Mouse (Mus musculus) retina, embryonic 14.5 days (tissue): Measurements from ENCODE around the gene Hps5.
"Not testable (repeated sequence)": the region's sequence is repeated elsewhere in the genome, so short reads cannot be mapped to it uniquely, and the experiment has no call there.

ENCODE experiments used
- DNase-seq: peaks from one replicate; pipeline ENCODE4 v3.0.0-alpha.2; 2015; ENCODE audit warnings: low spot score

Gene Hps5

DNA sequence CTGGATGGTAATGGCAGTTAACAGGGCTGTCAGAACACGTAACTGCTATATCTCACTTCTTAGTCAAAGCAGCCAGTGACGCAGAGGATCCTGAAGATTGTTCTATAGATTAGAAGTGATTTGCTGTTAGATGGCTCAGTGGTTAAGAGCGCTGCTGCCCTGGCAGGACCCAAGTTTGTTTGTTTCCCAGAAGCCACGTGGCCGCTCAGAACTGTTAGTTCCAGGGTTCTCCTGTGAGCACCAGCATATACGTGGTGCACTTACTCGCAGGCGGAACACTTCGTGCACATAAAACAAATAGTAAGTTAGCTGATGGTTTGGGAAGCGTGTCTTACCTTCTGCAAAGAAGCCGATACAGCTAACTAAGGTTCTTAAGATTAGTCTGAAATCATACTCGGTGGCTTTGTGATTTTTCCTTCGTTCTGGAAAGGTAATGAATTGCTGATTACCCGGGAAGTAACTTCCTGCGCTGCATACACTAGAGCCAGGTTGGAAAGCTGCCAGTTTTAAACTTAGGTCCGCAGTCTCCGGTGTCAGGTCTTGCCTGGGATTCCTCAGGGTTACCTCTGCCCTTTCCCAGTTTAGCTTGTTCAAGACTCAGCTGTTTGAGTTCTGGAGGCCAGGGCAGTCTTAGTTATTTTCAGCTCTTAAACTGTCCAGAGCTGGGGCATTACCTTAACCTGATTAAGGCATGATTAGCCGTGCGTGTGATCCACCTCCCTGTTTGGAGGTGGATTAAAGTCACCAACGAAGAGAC lies 31.4 kb upstream of the Hps5 start:
- no peak for DNase-seq

DNA sequence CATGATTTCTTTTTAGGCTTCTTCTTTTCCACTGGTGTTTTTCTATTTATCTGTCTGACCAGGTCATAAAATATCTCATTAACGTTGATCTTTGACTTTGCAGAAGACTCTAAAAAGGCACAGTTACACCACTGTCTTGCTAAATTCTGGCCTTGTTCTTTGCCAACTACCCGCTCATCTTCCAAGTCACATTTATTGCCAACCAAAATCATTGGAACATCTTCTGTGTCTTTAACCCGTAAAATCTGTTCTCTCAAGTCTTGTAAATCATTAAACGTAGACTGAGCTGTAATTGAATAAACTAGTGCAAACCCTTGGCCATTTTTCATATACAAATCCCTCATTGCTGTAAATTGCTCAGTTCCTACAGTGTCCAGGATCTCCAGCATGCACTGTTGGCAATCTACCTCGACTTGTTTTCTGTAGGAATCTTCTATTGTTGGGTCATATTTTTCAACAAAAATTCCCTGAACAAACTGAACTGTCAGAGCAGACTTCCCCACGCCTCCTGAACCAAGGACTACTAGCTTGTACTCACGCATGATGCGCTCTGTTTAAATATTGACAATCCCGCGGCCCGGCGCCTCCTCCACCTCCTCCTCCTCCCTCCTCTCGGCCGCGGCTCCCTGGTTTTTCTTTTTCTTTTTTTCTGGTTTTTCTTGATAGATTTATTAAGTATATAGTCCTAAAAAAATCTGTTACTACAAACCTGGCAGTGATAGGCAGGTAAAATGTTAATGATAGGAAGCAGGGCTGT lies 25.2 kb upstream of the Hps5 start:
- DNase-seq, result not testable (repeated sequence)

GRCm38 (mm10) chr7:46814012-46814411 lies 18.1 kb upstream of the Hps5 start:
- no peak for DNase-seq

- no peak for DNase-seq
Measured at GRCm38 (mm10) chr7:46810325-46810724, 14.5 kb upstream of the Hps5 start.

DNA sequence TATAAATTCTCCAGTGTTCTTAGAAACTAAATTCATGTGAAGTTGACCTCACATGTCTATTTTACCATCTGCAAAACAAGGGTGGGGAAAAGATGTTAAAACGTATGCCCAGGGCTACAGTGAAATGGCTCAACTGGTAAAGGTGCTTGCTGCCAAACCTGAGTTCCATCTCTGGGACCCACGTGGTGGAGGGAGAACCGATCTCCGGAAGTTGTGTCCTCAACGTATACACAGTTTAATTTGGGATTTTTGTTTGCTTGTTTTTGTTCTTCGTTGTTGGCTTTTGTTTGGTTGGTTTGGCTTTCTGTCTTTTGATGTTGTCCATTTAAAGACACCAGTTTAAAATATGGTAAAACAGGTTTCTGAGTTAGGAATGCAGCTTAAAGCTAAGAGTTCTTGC lies 915 bp upstream of the Hps5 start:
- no peak for DNase-seq

DNA sequence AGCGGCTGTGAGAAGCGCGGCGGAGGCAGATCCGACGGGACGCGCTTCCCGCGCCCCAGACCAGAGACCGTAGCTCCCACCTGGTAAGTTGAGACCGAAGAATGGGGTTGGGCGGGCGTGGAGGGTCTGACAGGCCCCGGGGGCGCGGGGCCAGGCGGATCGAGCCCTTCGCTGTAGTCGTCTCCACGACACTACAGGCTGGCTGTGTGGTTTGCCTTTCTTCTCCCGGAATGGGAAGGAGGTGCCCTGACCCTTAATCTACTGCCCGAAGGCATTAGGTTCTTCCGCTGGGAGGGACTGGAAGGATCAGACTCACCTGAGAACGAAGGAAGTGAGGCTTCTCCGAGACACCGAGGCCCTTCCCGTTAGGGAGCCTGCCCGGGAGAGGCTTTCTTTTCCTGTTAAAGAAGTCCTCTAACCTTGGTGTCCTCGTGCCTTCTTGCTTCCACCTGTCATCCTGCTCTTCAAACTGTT lies 379 bp upstream of the Hps5 start:
- no peak for DNase-seq

GRCm38 (mm10) chr7:46793871-46794270 lies 2.0 kb downstream of the Hps5 start:
- no peak for DNase-seq

DNA sequence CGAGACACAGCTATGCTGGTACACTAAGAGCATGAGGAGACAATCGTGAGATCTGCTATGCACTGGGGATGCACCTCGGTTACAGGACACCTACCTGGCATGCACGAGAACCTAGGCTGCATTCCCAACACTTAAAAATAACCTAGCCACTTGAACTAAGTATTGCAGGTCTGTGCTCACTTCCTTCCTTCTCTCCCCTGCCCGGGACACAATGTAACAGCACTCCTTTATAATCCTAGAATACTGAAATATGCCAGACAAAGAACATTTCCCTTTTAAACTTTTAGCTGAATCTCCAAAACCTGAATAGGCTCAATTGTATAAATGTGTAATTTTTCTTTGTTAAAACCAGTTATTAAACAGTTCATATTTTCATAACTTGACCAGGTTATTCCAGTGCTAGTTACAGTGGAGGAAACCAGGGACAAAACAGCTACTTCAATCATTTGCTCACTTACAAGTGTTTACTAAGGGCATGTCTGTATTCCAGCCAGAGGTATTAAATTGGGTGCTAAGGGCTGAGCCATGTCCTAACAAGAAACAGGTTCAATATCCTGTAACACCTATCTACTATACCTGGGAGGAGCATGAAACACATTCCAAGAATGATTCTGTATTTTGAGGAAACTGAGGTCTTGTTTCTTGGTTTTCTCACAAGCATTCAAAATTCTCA lies 6.6 kb downstream of the Hps5 start:
- DNase-seq, result no peak

- DNase-seq, result peak; percentile 87
Measured at GRCm38 (mm10) chr7:46770706-46771105, 25.2 kb downstream of the Hps5 start.

DNA sequence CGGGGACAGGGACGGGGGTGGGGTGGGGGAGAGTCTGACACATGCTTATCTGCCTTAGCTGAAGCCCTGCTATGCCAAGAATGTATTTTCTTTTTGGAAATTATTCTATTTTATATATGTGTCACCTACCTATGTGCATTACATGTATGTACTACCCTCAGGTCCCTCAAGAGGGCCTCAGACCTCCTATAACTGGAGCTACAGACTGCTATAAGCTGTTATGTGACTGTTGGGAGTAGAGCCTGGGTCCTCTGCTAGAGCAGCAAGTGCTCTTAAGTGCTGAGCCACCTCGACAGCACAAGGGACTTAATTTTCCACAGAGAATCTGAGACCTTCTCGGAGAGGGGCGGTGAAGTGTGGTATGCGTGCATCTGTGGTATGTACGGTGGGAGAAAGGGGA lies 27.4 kb downstream of the Hps5 start:
- no peak for DNase-seq

GRCm38 (mm10) chr7:46767371-46767770 lies 28.5 kb downstream of the Hps5 start:
- DNase-seq, result no peak

DNA sequence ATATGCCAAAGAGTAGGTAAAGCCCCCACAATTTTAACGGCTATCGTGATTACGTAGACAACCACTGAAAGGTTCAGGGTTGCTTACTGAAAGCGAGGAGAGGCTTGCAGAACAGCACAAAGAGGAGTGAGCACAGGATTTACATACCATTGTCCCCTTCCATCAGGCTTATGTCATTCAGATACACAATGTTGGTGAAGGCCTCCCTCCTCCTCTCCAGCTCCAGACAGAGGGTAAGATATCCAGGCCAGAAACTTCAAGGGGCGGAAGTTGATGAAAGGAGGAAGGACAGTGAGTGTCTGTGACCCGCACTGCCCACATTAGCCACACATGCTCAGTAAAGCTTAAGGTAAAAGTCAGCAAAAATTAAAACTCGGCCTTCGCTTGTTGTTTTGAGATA lies 31.2 kb downstream of the Hps5 start:
- no peak for DNase-seq

GRCm38 (mm10) chr7:46762601-46763000 lies 33.3 kb downstream of the Hps5 start:
- no peak for DNase-seq

DNA sequence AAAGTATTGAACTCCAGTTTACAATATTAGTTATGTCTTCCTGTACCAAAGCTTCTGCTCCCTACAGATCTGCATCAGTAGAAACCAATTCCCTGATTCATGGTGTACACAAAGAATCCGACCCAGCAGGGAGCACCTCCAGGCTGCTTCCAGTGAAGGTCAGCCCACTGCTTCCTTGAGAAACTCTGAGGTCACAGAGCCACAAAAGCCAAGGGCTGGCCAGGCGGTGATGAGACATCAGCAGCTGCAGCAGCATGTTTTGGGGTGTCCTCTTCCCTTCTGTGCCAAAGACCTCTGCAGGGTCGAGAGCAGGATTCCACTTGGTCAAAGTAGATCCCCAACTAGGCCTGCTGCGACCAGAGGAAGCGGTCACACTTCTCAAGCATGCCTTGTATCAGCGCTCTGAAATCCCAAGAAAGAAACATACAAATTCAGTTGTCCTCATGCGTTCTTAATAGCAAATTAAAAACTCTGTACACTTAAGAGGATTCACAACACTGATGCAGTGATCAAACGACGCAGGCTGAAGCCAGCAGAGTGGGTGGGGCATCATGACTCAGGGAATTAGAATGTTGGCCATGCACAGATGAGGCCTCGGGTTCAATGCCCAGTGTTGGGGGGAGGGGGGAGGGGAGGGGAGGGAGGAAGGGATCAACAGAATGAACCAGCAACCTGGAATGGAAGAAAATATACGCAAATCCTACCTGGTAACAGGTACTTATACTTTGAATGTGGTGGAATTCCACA lies 34.6 kb downstream of the Hps5 start:
- DNase-seq, result no peak

GRCm38 (mm10) chr7:46751490-46751889 lies 44.4 kb downstream of the Hps5 start, which contains the start of gene Saa2:
Gene Saa2 (plus strand): TSS chr7:46751790.
- no peak for DNase-seq

DNA sequence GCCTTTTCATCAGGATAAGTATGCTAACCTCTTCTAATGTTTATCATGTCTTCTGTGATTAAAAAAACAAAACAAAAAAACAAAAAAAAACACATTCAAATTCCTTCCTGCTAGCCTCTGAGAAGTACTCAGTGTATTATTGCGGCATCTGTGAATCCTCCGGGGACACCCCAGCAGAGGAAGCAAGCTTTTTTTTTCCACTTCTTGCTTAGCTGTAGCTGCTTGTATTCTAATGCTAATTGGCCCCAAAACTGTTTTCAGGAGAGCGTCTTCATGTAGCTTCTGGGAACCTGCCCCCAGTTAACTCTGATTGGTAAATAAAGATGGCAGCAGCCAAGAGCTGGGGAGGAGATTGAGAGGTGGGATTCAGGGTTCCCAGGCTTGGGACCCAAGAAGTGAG lies 47.4 kb downstream of the Hps5 start:
- no peak for DNase-seq

- DNase-seq, result no peak
Measured at GRCm38 (mm10) chr7:46746381-46746780, 49.5 kb downstream of the Hps5 start.

DNA sequence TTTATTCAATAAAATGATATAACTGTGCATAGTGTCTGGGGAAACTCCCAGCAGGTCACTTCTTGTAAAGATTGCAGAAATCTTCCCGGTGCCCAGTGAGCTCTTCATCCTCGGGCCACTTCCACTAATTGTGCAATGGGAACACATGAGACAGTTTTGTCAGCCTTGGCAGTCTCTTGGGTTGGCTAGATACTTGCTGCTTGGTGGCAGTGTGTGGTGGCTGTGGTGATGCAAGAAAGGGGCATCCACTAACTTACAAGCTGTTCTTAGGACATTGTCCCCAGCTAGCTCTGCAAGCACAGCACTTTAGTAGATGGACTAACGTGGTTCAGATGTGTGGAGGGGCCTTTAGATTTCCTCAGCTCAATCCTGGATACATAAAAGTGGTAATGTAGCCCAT lies 50.0 kb downstream of the Hps5 start:
- DNase-seq, result no peak

GRCm38 (mm10) chr7:46742880-46743279 lies 53.0 kb downstream of the Hps5 start, which contains the start of gene Saa1:
Gene Saa1 (minus strand): TSS chr7:46742980.
- not testable (repeated sequence) for DNase-seq

GRCm38 (mm10) chr7:46740041-46740440 lies 55.8 kb downstream of the Hps5 start:
- not testable (repeated sequence) for DNase-seq

DNA sequence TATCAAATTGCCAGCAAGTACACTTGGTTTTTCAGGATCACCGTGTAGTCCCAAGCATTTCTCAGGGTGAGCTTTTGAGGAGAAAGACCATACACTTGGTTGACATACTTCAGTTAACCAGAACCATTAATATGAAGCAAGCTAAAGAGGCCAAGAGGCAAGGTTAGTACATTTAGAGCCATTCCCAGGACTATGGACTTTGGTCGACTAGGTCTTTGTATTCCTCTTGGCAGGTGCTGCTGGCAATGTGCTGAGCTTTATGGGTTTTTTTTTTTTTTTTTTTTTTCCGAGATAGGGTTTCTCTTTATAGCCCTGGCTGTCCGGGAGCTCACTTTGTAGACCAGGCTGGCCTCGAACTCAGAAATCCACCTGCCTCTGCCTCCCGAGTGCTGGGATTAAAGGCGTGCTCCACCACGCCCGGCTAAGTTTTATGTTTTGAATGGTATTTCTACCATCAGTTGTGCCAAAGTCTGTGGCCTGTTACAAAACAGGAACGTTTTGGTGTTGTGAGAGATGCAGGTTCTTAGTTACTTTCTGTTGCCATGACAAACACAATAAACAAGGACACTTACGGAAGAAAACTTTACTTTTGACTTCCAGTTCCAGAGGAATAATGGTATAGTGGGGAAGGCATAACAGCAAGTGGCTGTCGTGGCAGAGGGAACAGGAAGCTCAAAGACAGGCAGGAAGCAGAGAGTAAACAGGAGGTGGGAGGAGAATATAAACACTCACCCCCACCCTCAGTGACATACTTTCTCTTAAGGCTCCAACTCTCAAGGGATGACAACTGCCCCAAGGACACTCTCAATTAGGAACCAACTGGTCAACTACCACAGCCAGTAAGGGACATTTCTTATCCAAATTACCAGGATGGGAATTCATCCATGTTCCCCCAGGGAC lies 57.1 kb downstream of the Hps5 start:
- no peak for DNase-seq
